ENCODE assay signal across 17 mouse cellular contexts in genomic region chr6:125743203-125744100, GRCm38 (mm10). TPM values are rescaled to one million over a fixed set of nuclear protein-coding genes. Genes with fewer than 3 reads are reported as not detected.
DNase-seq lines count a peak whose midpoint lies in the region; ATAC-seq and TF ChIP-seq lines count a peak whose summit lies in the region.
"Had no signal": no experiment of that assay in that cellular context is flagged by ENCODE, and none has a peak within 500 bp of the region (broad histone marks: within the 10 kb centered on the region; RNA-seq: fewer than 3 reads in every experiment).

No protein-coding gene starts in this region.

- no peak overlapping the region for H3K27ac ChIP-seq in hindbrain, postnatal 0 days
- no peak overlapping the region for H3K27ac ChIP-seq in hindbrain, embryonic 16.5 days (ENCODE audit: low read depth, low read length)
- H3K27ac ChIP-seq: embryonic facial prominence, embryonic 15.5 days; forebrain, embryonic 15.5 days; hindbrain, embryonic 10.5 days; lung, embryonic 15.5 days; neural tube, embryonic 15.5 days had no signal

- ATAC-seq in hindbrain, postnatal 0 days, result no peak
- ATAC-seq in hindbrain, embryonic 16.5 days, result no peak
- ATAC-seq: forebrain, embryonic 15.5 days had no signal

- no peak overlapping the region for H3K9ac ChIP-seq in hindbrain, postnatal 0 days (replicated peaks; ENCODE audit: low read length)
- H3K9ac ChIP-seq in hindbrain, embryonic 16.5 days (ENCODE audit: low read depth, low read length), result no peak overlapping the region
- H3K9ac ChIP-seq: embryonic facial prominence, embryonic 15.5 days; forebrain, embryonic 15.5 days; lung, embryonic 15.5 days; neural tube, embryonic 15.5 days had no signal

- WGBS in hindbrain, postnatal 0 days, result 87% methylated on average over 10 of the region's 10 CpGs
- 92% methylated on average over 10 of the region's 10 CpGs for WGBS in hindbrain, embryonic 16.5 days

- H3K4me2 ChIP-seq in hindbrain, postnatal 0 days (ENCODE audit: low read depth, low read length), result no peak overlapping the region
- no peak overlapping the region for H3K4me2 ChIP-seq in hindbrain, embryonic 16.5 days (ENCODE audit: low read length)
- H3K4me2 ChIP-seq: embryonic facial prominence, embryonic 15.5 days; forebrain, embryonic 15.5 days; lung, embryonic 15.5 days; neural tube, embryonic 15.5 days had no signal

- H3K4me1 ChIP-seq in hindbrain, postnatal 0 days (ENCODE audit: insufficient read depth, low read length), result no peaks in the 10 kb centered on the region
- H3K4me1 ChIP-seq in hindbrain, embryonic 16.5 days (ENCODE audit: control insufficient read depth, insufficient read depth, low read depth, low read length), result no peaks in the 10 kb centered on the region
- H3K4me1 ChIP-seq: forebrain, embryonic 15.5 days; hindbrain, embryonic 10.5 days; lung, embryonic 15.5 days; neural tube, embryonic 15.5 days had no signal

- no peaks in the 10 kb centered on the region for H3K36me3 ChIP-seq in hindbrain, postnatal 0 days (ENCODE audit: insufficient read depth, low read length)
- H3K36me3 ChIP-seq in hindbrain, embryonic 16.5 days (ENCODE audit: control insufficient read depth, insufficient read depth, low read length), result no peaks in the 10 kb centered on the region
- H3K36me3 ChIP-seq: embryonic facial prominence, embryonic 15.5 days; forebrain, embryonic 15.5 days; hindbrain, embryonic 10.5 days; lung, embryonic 15.5 days; neural tube, embryonic 15.5 days had no signal

- DNase-seq in hindbrain, postnatal 0 days (ENCODE audit: low spot score), result no peak
- peak; percentile 16 for DNase-seq in lung, postnatal 10 days
- DNase-seq in lung, postnatal 25 days (ENCODE audit: low spot score), result no peak
- peak; percentile 73 for DNase-seq in R1 (ENCODE audit: low read depth, low spot score)
- DNase-seq in retina, postnatal 1 day, result peak; percentile 23
- no peak for DNase-seq in T-cell, adult 2 months (ENCODE audit: low spot score)
- no peak for DNase-seq in embryo, embryonic 9.5 days (ENCODE audit: extremely low spot score)
- DNase-seq: adrenal gland, postnatal 36 days; gastrocnemius, postnatal 36 days; kidney, adult 18-20 months; thymus, postnatal 25 days had no signal

- H3K27me3 ChIP-seq in hindbrain, postnatal 0 days (ENCODE audit: insufficient read depth, low read length), result no peaks in the 10 kb centered on the region
- no peaks in the 10 kb centered on the region for H3K27me3 ChIP-seq in hindbrain, embryonic 16.5 days (replicated peaks; ENCODE audit: control insufficient read depth, insufficient read depth, low read length)
- H3K27me3 ChIP-seq: embryonic facial prominence, embryonic 15.5 days; forebrain, embryonic 15.5 days; lung, embryonic 15.5 days; neural tube, embryonic 15.5 days had no signal

- TF ChIP-seq CTCF in hindbrain, postnatal 0 days (IDR thresholded peaks at IDR 0.05; ENCODE audit: low read depth), result 0 out of 2 replicates have a peak, but pooled peaks have one; percentile 28

- no peak overlapping the region for H3K4me3 ChIP-seq in hindbrain, postnatal 0 days (ENCODE audit: low read length)
- no peak overlapping the region for H3K4me3 ChIP-seq in hindbrain, embryonic 16.5 days (ENCODE audit: low read length)
- H3K4me3 ChIP-seq: embryonic facial prominence, embryonic 15.5 days; forebrain, embryonic 15.5 days; hindbrain, embryonic 10.5 days; lung, embryonic 15.5 days; neural tube, embryonic 15.5 days had no signal

- no peaks in the 10 kb centered on the region for H3K9me3 ChIP-seq in hindbrain, postnatal 0 days (ENCODE audit: low read length)
- no peaks in the 10 kb centered on the region for H3K9me3 ChIP-seq in hindbrain, embryonic 16.5 days (ENCODE audit: control insufficient read depth, low read length)
- H3K9me3 ChIP-seq: embryonic facial prominence, embryonic 15.5 days; forebrain, embryonic 15.5 days; hindbrain, embryonic 10.5 days; lung, embryonic 15.5 days; neural tube, embryonic 15.5 days had no signal

RNA-seq across cellular contexts. Expression of gene Ano2, which starts 53.2 kb away (rescaled TPM):
- 0.97 and 5.1 TPM in 2 replicates for total RNA-seq in hindbrain, postnatal 0 days (2014; rRNA removed)
- polyA plus RNA-seq in hindbrain, postnatal 0 days (2015; fragmentation: Nextera tagmentation; extraction: Ambion mirVana), result 1.1 and 1.4 TPM in 2 replicates
- polyA plus RNA-seq in hindbrain, embryonic 16.5 days (2015; fragmentation: Nextera tagmentation; extraction: Ambion mirVana), result 0.50 and 1.1 TPM in 2 replicates
- total RNA-seq: gastrocnemius, postnatal 36 days had no signal

Comparison
In these comparisons a context has a peak if more than half of its experiments do, and no peak if none do; other contexts are left out.
1. DNase-seq: peak in lung, postnatal 10 days (single experiment), R1 (single experiment) and retina, postnatal 1 day (single experiment); none in hindbrain, postnatal 0 days (single experiment), lung, postnatal 25 days (single experiment), T-cell, adult 2 months (single experiment) and embryo, embryonic 9.5 days (single experiment).